Mouse (Mus musculus): Measurements from ENCODE around the gene Ctrb1. TPM values are rescaled to one million over a fixed set of nuclear protein-coding genes. Genes with fewer than 3 reads are reported as not detected.
A peak's percentile ranks its signal among the peaks of the same experiment; 100 is the strongest.

Gene Ctrb1
- polyA plus RNA-seq, 1 experiment from 2014 or later = not detected

GRCm38 (mm10) chr8:111700740-111701139, 9.9 kb upstream of the Ctrb1 start:
- Histone ChIP-seq H3K4me3 (no peak overlapping the region), H3K36me3 (no peaks in the 10 kb centered on the region), H3K4me2 (replicated peaks) (no peak overlapping the region), H3K9me3 (no peaks in the 10 kb centered on the region), H3K27me3 (replicated peaks) (no peaks in the 10 kb centered on the region), H3K9ac (no peak overlapping the region), H3K27ac (no peak overlapping the region), H3K4me1 (no peaks in the 10 kb centered on the region)
- no peak for ATAC-seq (ENCODE audit: low FRiP score, low read depth)
- WGBS = 85% methylated on average over 5 of the region's 5 CpGs

DNA sequence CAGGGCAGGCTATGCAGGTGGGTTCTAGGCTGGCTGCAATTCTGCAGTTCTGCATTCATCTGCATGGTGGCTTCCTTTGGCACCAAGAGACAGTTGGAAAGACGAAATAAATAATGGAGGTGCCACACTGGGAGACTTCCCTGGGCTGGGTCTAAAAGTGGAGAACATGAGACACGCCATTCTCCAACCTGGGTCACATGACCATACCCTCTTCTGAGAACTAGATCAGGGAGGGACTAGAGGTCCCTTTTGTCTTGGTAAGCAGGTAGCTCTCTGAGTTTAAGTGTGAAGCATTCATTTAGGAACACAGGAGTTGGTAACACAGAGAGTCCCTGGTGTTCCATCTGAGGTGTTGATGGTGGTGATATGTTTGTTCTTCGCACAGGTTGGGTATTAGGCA, 9.4 kb upstream of the Ctrb1 start:
- 77% methylated on average over 3 of the region's 3 CpGs for WGBS
- H3K9ac ChIP-seq = no peak overlapping the region
- H3K27ac ChIP-seq = no peak overlapping the region
- H3K27me3 ChIP-seq (replicated peaks) = no peaks in the 10 kb centered on the region
- no peaks in the 10 kb centered on the region for H3K4me1 ChIP-seq
- H3K36me3 ChIP-seq = no peaks in the 10 kb centered on the region
- ATAC-seq (ENCODE audit: low FRiP score, low read depth) = no peak
- no peaks in the 10 kb centered on the region for H3K9me3 ChIP-seq
- H3K4me3 ChIP-seq = no peak overlapping the region
- no peak overlapping the region for H3K4me2 ChIP-seq (replicated peaks)

DNA sequence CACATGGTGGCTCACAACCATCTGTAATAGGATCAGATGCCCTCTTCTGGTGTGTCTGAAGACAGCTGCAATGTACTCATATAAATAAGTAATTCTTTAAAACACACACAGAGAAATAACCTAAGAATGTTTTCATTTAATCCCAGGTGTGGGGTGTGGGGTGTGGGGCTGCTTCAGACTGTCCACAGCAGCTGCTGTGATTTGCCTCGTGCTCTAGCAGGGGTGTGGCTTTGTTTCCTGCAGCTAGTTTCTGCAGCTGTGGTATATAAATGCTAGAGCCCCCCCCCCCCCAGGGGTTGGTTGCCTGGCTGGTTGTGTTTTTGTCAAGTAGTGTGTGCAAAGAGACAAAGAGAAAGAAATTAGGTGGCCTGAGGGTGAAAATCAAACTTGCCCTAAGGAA, 8.2 kb upstream of the Ctrb1 start:
- Histone ChIP-seq H3K9me3 (no peaks in the 10 kb centered on the region), H3K36me3 (no peaks in the 10 kb centered on the region), H3K27ac (no peak overlapping the region), H3K4me2 (replicated peaks) (no peak overlapping the region), H3K4me1 (no peaks in the 10 kb centered on the region), H3K27me3 (replicated peaks) (no peaks in the 10 kb centered on the region), H3K4me3 (no peak overlapping the region), H3K9ac (no peak overlapping the region)
- 21% methylated on average over 1 of the region's 1 CpGs for WGBS
- no peak for ATAC-seq (ENCODE audit: low FRiP score, low read depth)

DNA sequence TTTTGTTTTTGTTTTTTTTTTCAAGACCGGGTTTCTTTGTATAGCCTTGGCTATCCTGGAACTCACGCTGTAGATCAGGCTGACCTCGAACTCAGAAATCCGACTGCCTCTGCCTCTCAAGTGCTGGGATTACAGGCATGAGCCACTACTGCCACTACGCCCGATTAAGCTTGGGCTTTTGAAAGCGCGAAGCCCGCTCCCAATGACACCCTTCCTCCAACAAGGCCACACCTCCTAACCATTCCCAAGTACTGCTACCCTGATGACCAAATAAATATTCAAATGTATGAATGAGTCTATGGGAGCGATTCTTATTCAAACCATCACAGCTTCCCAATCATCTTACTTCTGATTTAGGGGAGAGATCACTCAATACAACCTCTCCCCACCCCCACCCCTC, 6.8 kb upstream of the Ctrb1 start:
- no peak overlapping the region for H3K9ac ChIP-seq

DNA sequence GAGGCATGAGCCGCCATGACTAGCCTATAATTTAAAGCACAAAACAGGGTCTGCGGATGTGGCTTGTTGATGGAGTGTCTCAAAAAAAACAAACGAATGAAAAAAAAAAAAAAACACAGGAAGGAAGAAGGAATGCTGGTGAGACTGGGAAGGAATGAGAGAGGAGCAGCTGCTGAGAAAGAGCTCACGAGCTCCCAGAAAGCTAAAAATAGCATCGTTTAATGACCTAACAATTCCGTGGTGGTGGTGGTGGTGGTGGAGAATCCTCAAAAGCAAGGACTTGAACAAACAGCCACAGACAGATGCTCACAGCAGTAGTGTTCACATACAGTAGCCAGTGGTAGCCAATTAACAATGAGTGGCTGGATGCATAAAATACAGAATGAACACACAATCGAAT, 4.6 kb upstream of the Ctrb1 start:
- 65% methylated on average over 7 of the region's 7 CpGs for WGBS
- Histone ChIP-seq H3K4me1 (no peaks in the 10 kb centered on the region), H3K9me3 (no peaks in the 10 kb centered on the region), H3K9ac (no peak overlapping the region), H3K4me3 (no peak overlapping the region), H3K36me3 (no peaks in the 10 kb centered on the region), H3K27me3 (replicated peaks) (no peaks in the 10 kb centered on the region), H3K4me2 (replicated peaks) (no peak overlapping the region), H3K27ac (no peak overlapping the region)
- ATAC-seq (ENCODE audit: low FRiP score, low read depth) = no peak

More for the DNA sequence above, 6.8 kb upstream of the Ctrb1 start:
- Histone ChIP-seq H3K27me3 (replicated peaks) (no peaks in the 10 kb centered on the region), H3K27ac (no peak overlapping the region), H3K4me2 (replicated peaks) (no peak overlapping the region), H3K4me3 (no peak overlapping the region), H3K36me3 (no peaks in the 10 kb centered on the region), H3K4me1 (no peaks in the 10 kb centered on the region), H3K9me3 (no peaks in the 10 kb centered on the region)
- no peak for ATAC-seq (ENCODE audit: low FRiP score, low read depth)
- 80% methylated on average over 10 of the region's 10 CpGs for WGBS

GRCm38 (mm10) chr8:111693261-111693741, 2.5 kb upstream of the Ctrb1 start:
- Histone ChIP-seq H3K4me2 (replicated peaks) (no peak overlapping the region), H3K27ac (no peak overlapping the region), H3K27me3 (replicated peaks) (no peaks in the 10 kb centered on the region), H3K4me3 (no peak overlapping the region), H3K9me3 (no peaks in the 10 kb centered on the region), H3K4me1 (no peaks in the 10 kb centered on the region), H3K9ac (no peak overlapping the region), H3K36me3 (no peaks in the 10 kb centered on the region)
- no peak for ATAC-seq (ENCODE audit: low FRiP score, low read depth)
- 61% methylated on average over 6 of the region's 6 CpGs for WGBS

DNA sequence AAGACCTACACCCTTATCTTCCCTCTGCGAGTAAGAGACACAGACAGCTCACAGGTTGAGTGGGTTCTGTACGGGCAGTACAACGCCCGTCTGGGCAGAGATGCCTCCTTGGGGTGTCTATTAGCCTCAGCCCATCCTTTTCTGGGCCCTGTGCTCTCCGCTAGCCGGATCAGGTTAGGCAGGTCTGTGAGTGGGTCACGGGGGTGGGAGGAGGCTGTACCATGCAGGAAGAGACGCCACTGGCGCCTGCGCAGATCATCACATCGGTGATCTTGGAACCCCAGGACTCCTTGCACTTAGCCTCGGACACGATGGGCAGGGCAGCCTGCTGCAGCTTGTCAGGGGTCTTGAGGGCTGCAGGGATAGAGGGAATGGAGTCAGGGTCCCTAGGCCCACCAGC, 3.9 kb downstream of the Ctrb1 start:
- H3K4me2 ChIP-seq (replicated peaks) = no peak overlapping the region
- 0 out of 2 replicates have a peak, but pooled peaks cover 2% of the 10 kb centered on the region for H3K27me3 ChIP-seq (replicated peaks)
- no peaks in the 10 kb centered on the region for H3K36me3 ChIP-seq
- H3K4me3 ChIP-seq = no peak overlapping the region
- H3K4me1 ChIP-seq = no peaks in the 10 kb centered on the region
- 80% methylated on average over 13 of the region's 13 CpGs for WGBS
- no peak overlapping the region for H3K27ac ChIP-seq
- ATAC-seq (ENCODE audit: low FRiP score, low read depth) = no peak
- H3K9me3 ChIP-seq = no peaks in the 10 kb centered on the region
- H3K9ac ChIP-seq = no peak overlapping the region

GRCm38 (mm10) chr8:111682521-111682920, 8.3 kb downstream of the Ctrb1 start:
- H3K9ac ChIP-seq = no peak overlapping the region
- H3K9me3 ChIP-seq = no peaks in the 10 kb centered on the region
- 0 out of 2 replicates have a peak, but pooled peaks cover 2% of the 10 kb centered on the region for H3K27me3 ChIP-seq (replicated peaks)
- H3K36me3 ChIP-seq = no peaks in the 10 kb centered on the region
- H3K4me3 ChIP-seq = no peak overlapping the region
- H3K27ac ChIP-seq = no peak overlapping the region
- 38% methylated on average over 9 of the region's 9 CpGs for WGBS
- H3K4me1 ChIP-seq = no peaks in the 10 kb centered on the region
- H3K4me2 ChIP-seq (replicated peaks) = no peak overlapping the region
- ATAC-seq (ENCODE audit: low FRiP score, low read depth) = no peak

- Histone ChIP-seq H3K27me3 (replicated peaks) (no peaks in the 10 kb centered on the region), H3K4me3 (no peak overlapping the region), H3K9me3 (0 out of 2 replicates have a peak, but pooled peaks cover 5% of the 10 kb centered on the region), H3K4me2 (replicated peaks) (no peak overlapping the region), H3K9ac (no peak overlapping the region), H3K36me3 (no peaks in the 10 kb centered on the region), H3K4me1 (no peaks in the 10 kb centered on the region), H3K27ac (no peak overlapping the region)
- 61% methylated on average over 11 of the region's 11 CpGs for WGBS
- ATAC-seq (ENCODE audit: low FRiP score, low read depth) = no peak
Observed at GRCm38 (mm10) chr8:111681153-111681552, 9.7 kb downstream of the Ctrb1 start.

GRCm38 (mm10) chr8:111680423-111681028, 10.3 kb downstream of the Ctrb1 start:
- WGBS = 39% methylated on average over 17 of the region's 17 CpGs
- 0 out of 2 replicates have a peak overlapping the region, but pooled peaks have one; percentile 7 for H3K4me2 ChIP-seq (replicated peaks)

DNA sequence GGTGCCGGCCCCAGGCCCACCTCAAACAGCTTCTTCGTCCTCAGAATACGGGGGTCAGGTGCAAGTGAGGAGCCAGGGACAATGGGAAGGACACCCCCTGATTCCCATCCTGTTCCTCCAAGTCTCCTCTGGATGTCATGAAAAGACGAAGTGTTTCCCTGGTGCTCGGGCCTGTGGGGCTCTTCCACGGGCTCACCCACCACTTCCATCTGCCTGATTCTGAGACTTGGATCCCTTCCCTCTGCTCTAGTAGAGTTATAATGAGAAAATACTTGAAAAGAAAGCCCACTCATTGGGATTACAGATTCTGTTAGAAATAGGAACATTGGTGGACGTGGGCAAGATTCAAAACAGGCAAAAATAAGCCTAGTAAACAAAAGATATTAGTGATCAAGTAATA, 12.0 kb downstream of the Ctrb1 start:
- WGBS = 90% methylated on average over 7 of the region's 7 CpGs
- ATAC-seq (ENCODE audit: low FRiP score, low read depth) = no peak
- H3K9ac ChIP-seq = no peak overlapping the region
- H3K4me1 ChIP-seq = no peaks in the 10 kb centered on the region
- H3K36me3 ChIP-seq = no peaks in the 10 kb centered on the region
- H3K27ac ChIP-seq = no peak overlapping the region
- H3K27me3 ChIP-seq (replicated peaks) = no peaks in the 10 kb centered on the region
- H3K4me2 ChIP-seq (replicated peaks) = no peak overlapping the region
- 0 out of 2 replicates have a peak, but pooled peaks cover 6% of the 10 kb centered on the region for H3K9me3 ChIP-seq
- no peak overlapping the region for H3K4me3 ChIP-seq

More at GRCm38 (mm10) chr8:111680423-111681028, 10.3 kb downstream of the Ctrb1 start:
- Histone ChIP-seq H3K36me3 (no peaks in the 10 kb centered on the region), H3K27me3 (replicated peaks) (no peaks in the 10 kb centered on the region), H3K27ac (no peak overlapping the region), H3K4me3 (no peak overlapping the region), H3K9me3 (0 out of 2 replicates have a peak, but pooled peaks cover 6% of the 10 kb centered on the region), H3K9ac (no peak overlapping the region), H3K4me1 (no peaks in the 10 kb centered on the region)
- ATAC-seq (ENCODE audit: low FRiP score, low read depth) = no peak

DNA sequence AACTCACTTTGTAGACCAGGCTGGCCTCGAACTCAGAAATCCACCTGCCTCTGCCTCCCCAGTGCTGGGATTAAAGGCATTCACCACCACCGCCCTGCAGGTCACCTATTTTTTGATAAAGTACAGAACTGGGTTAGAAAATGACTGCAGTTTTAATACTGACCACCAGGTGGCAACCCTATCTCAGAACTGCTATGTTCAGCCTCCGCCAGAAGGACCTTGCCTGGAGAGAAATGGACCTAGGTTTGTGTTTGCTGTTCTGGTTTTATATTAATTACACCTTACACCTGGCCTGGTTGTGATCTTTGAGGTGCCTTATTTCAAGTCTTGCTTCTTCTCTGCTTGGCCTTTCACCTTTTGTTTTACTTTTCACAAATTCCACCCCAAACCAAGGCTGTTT, 12.7 kb downstream of the Ctrb1 start:
- 38% methylated on average over 3 of the region's 3 CpGs for WGBS

DNA sequence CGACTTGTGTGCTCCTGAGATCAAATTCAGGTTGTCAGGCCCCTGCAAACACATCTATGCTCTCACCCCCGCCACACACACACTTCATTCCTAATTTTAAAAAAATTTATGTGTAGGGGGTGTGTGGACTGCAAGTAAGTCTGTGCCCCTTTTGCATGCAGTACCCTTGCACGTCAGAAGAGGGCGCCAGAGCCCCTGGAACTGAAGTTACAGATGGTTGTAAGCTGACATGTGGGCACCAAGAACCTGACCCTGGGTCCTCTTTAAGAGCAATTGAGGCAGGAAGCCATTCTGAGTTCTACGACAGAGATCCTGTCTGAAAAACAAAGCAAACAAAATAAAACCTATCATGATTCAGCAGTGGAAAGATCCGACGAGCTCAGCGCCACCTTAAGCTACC, 14.6 kb downstream of the Ctrb1 start:
- no peaks in the 10 kb centered on the region for H3K27me3 ChIP-seq (replicated peaks)
- H3K27ac ChIP-seq = no peak overlapping the region
- no peak for ATAC-seq (ENCODE audit: low FRiP score, low read depth)
- H3K4me3 ChIP-seq = no peak overlapping the region
- 78% methylated on average over 8 of the region's 8 CpGs for WGBS
- H3K4me2 ChIP-seq (replicated peaks) = no peak overlapping the region
- H3K9ac ChIP-seq = no peak overlapping the region
- peaks cover 9% of the 10 kb centered on the region for H3K36me3 ChIP-seq
- H3K4me1 ChIP-seq = no peaks in the 10 kb centered on the region
- 0 out of 2 replicates have a peak, but pooled peaks cover 6% of the 10 kb centered on the region for H3K9me3 ChIP-seq

More for the DNA sequence above, 12.7 kb downstream of the Ctrb1 start:
- no peak overlapping the region for H3K9ac ChIP-seq
- 0 out of 2 replicates have a peak, but pooled peaks cover 6% of the 10 kb centered on the region for H3K9me3 ChIP-seq
- no peak for ATAC-seq (ENCODE audit: low FRiP score, low read depth)
- H3K27ac ChIP-seq = no peak overlapping the region
- H3K4me1 ChIP-seq = no peaks in the 10 kb centered on the region
- H3K4me2 ChIP-seq (replicated peaks) = no peak overlapping the region
- no peaks in the 10 kb centered on the region for H3K36me3 ChIP-seq
- H3K27me3 ChIP-seq (replicated peaks) = no peaks in the 10 kb centered on the region
- H3K4me3 ChIP-seq = no peak overlapping the region

All from neural tube, embryonic 12.5 days (tissue).